Mouse (Mus musculus): ENCODE measurements around the gene Hes7. TPM values are rescaled to one million over a fixed set of nuclear protein-coding genes. Genes with fewer than 3 reads are reported as not detected.
A peak's percentile ranks its signal among the peaks of the same experiment; 100 is the strongest.

Hes7 gene
- total RNA-seq, 2 experiments from 2014 or later, result 0.26 TPM; not detected in 1

DNA sequence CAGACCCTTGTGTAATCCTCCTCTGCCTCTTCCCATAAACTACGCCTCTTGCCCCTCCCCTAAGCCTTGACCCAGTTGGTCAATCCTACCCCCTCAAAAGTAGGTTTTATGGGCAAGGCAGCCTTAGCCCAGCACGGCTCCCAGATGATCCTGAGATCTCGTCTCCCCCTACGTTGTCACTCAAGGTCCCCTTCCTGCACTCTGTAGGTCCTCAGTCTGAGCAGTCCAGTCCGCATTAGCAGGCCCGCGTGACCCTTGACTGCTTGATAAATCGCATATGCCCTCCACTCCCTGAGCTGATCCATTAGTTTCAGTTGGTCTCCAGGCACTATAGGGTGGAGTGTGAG, 14.4 kb downstream of the Hes7 start:
- DNase-seq (ENCODE audit: low spot score in 2 of 2), result no peak

DNA sequence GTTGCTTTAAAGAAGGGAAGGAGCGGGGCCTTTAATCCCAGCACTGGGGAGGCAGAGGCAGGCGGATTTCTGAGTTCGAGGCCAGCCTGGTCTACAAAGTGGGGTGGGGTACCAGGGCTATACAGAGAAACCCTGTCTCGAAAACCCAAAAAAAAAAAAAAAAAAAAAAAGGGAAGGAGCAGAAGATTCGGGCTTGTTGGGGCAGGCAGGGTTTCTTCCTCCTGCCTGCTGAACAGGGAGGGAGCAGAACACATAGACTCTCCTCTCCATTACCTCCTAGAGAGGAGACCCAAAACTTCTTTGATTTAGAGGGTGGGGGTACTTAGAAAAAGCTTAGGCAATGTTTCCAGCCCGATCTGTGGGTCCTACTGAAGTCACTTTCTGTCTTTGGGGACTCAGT, 15.2 kb downstream of the Hes7 start:
- no peak for DNase-seq (ENCODE audit: low spot score in 2 of 2)

DNA sequence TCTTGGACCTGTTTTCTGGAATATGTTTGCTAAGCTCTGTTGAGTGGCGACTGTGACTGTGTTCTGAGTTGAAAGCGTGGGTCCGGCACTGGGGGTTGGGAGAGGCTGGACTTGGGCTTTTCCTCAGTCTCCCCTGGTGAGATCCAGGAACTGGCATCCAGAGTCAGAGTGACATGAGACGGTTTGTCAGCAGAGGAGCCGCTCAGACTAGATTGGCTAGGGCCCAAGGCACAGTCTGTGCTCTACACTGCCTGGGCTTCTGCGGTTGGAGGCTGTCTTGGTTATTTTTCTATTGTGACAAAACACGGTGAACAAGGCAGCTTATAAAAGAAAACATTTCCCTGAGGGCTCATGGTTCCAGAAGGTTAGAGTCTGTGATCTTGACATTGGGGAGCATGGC, 27.3 kb downstream of the Hes7 start:
- no peak for DNase-seq (ENCODE audit: low spot score in 2 of 2)

DNA sequence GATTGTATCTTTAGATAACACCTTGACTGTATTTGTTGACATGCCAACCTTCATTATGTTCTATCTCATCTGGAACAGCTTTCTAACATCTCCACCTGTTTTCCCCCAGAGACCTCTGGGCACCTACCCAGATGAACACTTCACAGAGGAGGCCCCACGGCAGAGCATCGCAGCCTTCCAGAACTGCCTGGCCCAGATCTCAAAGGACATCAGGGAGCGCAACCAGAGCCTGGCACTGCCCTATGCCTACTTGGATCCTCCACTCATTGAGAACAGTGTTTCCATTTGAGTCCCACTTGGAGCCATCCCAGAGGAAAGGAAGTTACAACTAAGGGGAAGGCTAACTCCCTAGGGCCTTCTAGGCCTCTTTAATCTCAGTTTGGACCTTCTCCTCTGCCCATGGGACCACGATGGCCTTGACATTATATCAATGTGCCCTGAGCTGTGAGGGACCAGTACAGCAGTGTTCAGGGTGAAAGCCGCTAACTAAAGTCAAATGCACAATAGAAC, 28.3 kb downstream of the Hes7 start:
- DNase-seq (ENCODE audit: low spot score in 2 of 2), result no peak

DNA sequence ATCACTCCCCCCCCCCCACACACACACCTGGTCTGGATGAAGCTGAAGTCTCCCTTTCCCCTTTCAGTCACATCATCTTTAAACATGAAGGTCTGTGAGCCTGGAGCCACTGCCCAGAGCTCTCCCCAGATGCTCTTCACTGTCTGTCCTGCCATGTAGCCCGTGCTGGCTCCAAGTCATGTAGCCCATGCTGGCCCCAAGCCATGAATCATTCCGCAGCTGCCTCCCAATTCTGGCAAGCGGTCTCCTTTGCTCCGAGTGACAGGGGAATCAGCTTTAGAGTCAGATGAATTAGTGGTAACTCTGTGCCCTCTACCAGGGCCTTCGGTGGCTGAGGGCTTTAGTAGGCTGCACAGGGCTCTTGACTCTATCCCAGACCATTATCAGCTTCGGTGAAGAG, 29.5 kb downstream of the Hes7 start:
- no peak for DNase-seq (ENCODE audit: low spot score in 2 of 2)

DNA sequence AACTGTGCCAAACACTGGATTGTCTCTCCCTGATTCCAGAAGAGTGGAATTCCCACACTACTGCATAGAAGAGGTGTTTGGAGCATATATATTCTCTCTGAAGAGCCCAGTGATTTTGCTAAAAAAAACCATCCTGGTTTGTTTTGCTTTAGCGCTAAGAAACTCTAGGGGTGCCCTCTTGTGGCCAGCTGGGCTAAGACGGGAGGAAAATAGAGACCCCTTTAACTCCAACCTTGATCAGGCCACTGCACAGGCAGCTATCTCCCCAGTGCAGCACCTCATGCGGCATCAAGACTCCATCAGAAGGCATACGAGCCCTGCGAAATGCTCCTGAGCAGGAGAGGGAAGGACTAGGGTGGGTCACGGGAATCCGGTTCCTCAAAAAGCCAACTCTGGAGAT, 30.2 kb downstream of the Hes7 start:
- DNase-seq (ENCODE audit: low spot score in 2 of 2), result peak; percentile 60 to 70

DNA sequence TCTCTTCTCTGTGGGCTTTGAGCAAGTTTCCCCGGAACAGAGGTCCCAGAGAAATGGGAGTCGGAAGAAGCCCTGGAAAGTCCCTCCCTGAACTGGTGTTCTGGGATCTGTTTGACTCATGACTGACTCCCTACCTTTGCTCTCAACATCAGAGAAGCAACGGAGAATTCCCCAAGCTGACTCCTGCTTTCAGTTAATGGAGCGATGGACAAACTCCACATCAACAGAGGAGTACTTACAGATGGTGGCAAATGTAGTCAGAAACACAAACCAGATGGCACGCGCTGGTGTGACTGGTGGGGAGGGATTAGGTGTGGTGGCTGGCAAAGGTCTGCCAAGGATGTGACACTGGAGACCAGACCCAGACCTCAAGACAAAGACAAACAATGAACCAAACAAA, 30.8 kb downstream of the Hes7 start:
- DNase-seq (ENCODE audit: low spot score in 2 of 2), result no peak

DNA sequence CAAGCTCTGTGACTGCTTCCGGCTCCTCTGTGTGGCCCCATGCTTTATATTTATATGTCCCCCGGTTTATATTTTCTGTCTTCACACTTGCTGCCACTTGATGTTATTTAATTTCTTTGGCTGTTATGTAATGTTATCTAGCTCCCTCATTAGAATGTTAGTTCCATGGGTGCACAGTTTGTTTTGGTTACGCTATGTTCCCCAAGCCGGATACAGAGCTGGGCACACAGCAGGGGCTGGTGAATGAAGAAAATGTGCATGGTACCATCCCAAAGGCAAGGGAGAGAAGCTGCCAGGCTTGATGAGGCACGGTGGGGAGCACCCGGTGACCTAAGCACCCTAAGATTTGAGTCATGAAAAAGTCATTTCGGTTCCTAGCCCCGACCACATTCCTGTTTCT, 33.6 kb downstream of the Hes7 start:
- DNase-seq (ENCODE audit: low spot score in 2 of 2), result no peak

DNA sequence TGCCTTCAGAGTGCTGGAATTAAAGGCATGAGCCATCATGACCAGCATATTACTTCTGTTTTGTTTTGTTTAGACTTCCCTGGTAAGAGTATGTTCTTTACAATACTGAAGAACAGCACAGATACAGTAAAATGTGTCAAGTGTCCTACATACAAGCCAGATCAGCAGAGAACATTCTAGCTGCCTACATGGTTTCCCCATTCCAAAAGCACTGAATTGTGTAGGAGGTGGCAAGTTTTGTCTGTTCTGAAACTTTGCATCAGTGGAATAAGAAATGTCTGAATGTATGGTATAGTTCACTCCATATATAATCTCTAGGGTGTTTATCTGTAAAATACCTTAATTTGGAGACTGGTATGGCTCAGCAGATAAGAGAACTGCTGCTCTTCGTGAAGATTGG, 35.1 kb downstream of the Hes7 start:
- no peak for DNase-seq (ENCODE audit: low spot score in 2 of 2)

DNA sequence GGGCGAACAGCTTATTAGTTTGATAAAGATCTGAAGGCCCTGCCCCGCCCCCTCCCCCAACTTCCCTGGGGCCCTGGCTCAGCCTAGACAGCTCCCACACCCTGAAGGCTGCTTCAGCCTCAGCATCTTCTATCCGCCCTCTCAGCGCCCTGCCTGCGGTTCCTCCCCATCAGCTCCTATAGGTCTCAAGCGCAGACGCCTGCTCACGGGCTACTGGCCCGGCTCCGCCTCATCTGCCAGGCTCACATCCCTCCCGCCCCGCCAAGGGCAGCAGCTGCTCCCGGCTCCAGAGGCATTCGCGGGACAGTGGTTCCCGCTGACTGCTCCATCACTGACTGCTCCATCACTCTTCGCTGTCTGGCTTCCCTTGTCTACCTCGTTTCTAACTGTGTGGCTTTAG, 36.6 kb downstream of the Hes7 start, which contains the start of gene Alox12b:
Gene Alox12b, plus strand, starts transcription at position 190 of the 400 bp plus-strand sequence.
- no peak for DNase-seq (ENCODE audit: low spot score in 2 of 2)

DNA sequence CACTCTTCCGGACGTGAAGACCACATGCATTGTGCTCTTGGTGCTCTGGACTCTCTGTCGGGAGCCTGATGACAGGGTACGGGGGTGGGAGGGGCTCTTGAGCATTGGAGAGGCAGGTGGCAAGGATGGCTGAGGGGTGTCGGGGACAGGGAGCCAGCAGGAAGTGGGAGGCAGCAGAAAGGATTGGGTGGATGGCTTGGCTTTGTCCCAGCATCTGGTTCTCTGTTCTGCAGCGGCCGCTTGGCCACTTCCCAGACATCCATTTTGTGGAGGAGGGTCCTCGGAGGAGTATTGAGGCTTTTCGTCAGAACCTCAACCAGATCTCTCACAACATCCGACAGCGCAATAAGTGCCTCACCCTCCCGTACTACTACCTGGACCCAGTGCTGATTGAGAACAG, 49.1 kb downstream of the Hes7 start:
- DNase-seq (ENCODE audit: low spot score in 2 of 2), result no peak

DNA sequence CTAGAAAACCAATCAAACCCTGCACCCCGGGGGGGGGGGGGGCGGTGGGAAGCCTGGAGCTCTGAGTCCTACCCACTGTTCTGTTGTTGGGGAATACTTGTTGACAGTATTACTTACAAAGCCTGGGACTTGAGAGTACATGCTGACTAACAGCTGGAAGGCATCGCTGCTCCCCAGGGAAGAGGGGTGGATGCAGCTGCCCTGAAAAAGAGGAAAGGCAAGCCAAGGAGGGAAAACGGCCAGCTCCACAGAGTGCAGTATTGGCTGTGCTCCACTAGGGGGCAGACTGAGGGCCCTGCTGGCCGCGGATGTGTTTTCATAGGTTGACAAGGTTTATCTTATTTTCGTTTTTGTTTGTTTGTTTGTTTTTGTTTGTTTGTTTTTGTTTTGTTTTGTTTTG, 51.4 kb downstream of the Hes7 start:
- DNase-seq (ENCODE audit: low spot score in 2 of 2), result peak; percentile 33 to 60

DNA sequence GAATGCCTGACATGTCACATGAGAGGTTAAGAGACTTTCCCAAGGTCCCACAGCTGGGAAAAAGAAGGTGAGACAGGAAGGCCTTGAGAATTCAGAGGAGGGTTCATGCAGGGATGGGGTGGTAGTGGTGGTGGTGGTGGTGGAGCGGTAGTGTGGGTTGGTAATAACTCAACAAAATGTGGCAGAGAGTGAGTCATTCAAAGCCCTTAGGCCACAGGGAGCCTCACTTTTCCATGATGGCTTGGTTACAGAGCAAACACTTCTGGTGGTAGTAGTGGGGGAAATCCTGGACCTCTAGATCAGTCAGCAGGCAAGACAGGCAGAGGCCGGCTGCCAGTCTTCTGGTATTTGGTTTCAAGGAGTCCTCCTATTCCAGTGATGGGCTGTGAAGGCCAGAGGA, 52.4 kb downstream of the Hes7 start:
- DNase-seq (ENCODE audit: low spot score in 2 of 2), result no peak

Other genes starting within 250 kb of the Hes7 start
- gene Ndel1, start 248.5 kb upstream of the Hes7 start, total RNA-seq (2021), result 10 to 100 TPM; 76.9 to 85.9 TPM
- gene Rnf222, start 231.9 kb upstream of the Hes7 start, total RNA-seq (2021), result not detected
- gene Rpl26, start 218.8 kb upstream of the Hes7 start, total RNA-seq (2021), result 1,000 to 10,000 TPM; 1,157 to 1,226 TPM
- under 1 TPM in 1 of 2 experiments, not detected in 1; 0.46 TPM for gene Odf4, start 193.3 kb upstream of the Hes7 start, total RNA-seq (2021)
- gene Arhgef15, start 162.9 kb upstream of the Hes7 start, total RNA-seq (2021), result 10 to 100 TPM; 18.5 to 19.5 TPM
- 10 to 100 TPM; 30.6 to 55.5 TPM for gene Slc25a35, start 152.3 kb upstream of the Hes7 start, total RNA-seq (2021)
- gene Rangrf, start 145.2 kb upstream of the Hes7 start, total RNA-seq (2021), result 10 to 100 TPM; 13.5 to 16.7 TPM
- gene Pfas, start 111.9 kb upstream of the Hes7 start, total RNA-seq (2021), result 10 to 100 TPM; 26.4 to 30.4 TPM
- 10 to 100 TPM; 20.3 to 28.9 TPM for gene Ctc1, start 104.5 kb upstream of the Hes7 start, total RNA-seq (2021)
- gene Aurkb, start 74.8 kb upstream of the Hes7 start, total RNA-seq (2021), result 1 to 10 TPM; 1.4 to 1.9 TPM
- 10 to 100 TPM; 23.7 to 23.9 TPM for gene Borcs6, start 60.7 kb upstream of the Hes7 start, total RNA-seq (2021)
- gene Tmem107, start 49.6 kb upstream of the Hes7 start, total RNA-seq (2021), result 10 to 100 TPM in 1 of 2 experiments, 1 to 10 TPM in 1; 8.1 to 11.9 TPM
- 100 to 1,000 TPM; 106 to 137 TPM for gene Vamp2, start 31.9 kb upstream of the Hes7 start, total RNA-seq (2021)
- 10 to 100 TPM; 66.6 to 77.7 TPM for gene Per1, start 25.2 kb upstream of the Hes7 start, total RNA-seq (2021)
- under 1 TPM; 0.43 to 0.61 TPM for gene 9130213A22Rik, start 2.2 kb downstream of the Hes7 start, total RNA-seq (2021)
- gene Aloxe3, start 5.5 kb downstream of the Hes7 start, total RNA-seq (2021), result 1 to 10 TPM; 1.1 to 1.6 TPM
- not detected for gene Alox12b, start 36.6 kb downstream of the Hes7 start, total RNA-seq (2021)
- not detected for gene Alox8, start 77.4 kb downstream of the Hes7 start, total RNA-seq (2021)
- gene Gucy2e, start 116.6 kb downstream of the Hes7 start, total RNA-seq (2021), result under 1 TPM in 1 of 2 experiments, not detected in 1; 0.07 TPM
- gene Cntrob, start 203.4 kb downstream of the Hes7 start, total RNA-seq (2021), result 1 to 10 TPM; 3.6 to 4.1 TPM
- 10 to 100 TPM; 57.8 to 60.1 TPM for gene Trappc1, start 203.6 kb downstream of the Hes7 start, total RNA-seq (2021)
- 1 to 10 TPM; 6.8 to 8.8 TPM for gene Kcnab3, start 205.9 kb downstream of the Hes7 start, total RNA-seq (2021)
- 1 to 10 TPM; 5.2 to 5.5 TPM for gene Rnf227, start 220.1 kb downstream of the Hes7 start, total RNA-seq (2021)
- 100 to 1,000 TPM in 1 of 2 experiments, 10 to 100 TPM in 1; 87.6 to 109 TPM for gene Chd3, start 249.0 kb downstream of the Hes7 start, total RNA-seq (2021)

All from adrenal gland, adult 18-20 months (tissue).